Mouse (Mus musculus) MEL (cell line): ENCODE results near the gene Rpl13a. TPM values are rescaled to one million over a fixed set of nuclear protein-coding genes. Genes with fewer than 3 reads are reported as not detected.

Source experiments
- DNase-seq: peaks from one replicate; pipeline ENCODE4 v3.0.0; 2011; ENCODE audit warnings: low read depth, low spot score
- H3K27ac ChIP-seq: 2 replicates; pipeline ENCODE4 v1.5.1; 2012; ENCODE audit warnings: low read depth, mild to moderate bottlenecking, control low read depth, low read length, moderate library complexity; ENCODE audit not compliant: control insufficient read depth
- H3K27me3 ChIP-seq, 2 experiments: fragments of 150-350 bp in 1 of 2; sonication (generic) in 1 of 2; 2 replicates each; pipeline ENCODE4 v1.6.1; 2012; ENCODE audit warnings: low read length in 2 of 2, mild to moderate bottlenecking in 2 of 2, improper control_type of control experiment in 1 of 2, moderate library complexity in 1 of 2; ENCODE audit not compliant: insufficient read depth in 2 of 2, control insufficient read depth in 1 of 2
- H3K36me3 ChIP-seq, 2 experiments: 2 replicates each; pipeline ENCODE4 v1.6.1; 2012 to 2014; ENCODE audit warnings: low read length in 2 of 2, improper control_type of control experiment in 1 of 2, inconsistent platforms in 1 of 2, mild to moderate bottlenecking in 1 of 2; ENCODE audit not compliant: insufficient read depth in 2 of 2, control insufficient read depth in 1 of 2
- H3K4me1 ChIP-seq, 2 experiments: fragments of 150-350 bp in 1 of 2; sonication (generic) in 1 of 2; 2 replicates each; pipeline ENCODE4 v1.6.1; 2012; ENCODE audit warnings: low read length in 2 of 2, improper control_type of control experiment in 1 of 2, mild to moderate bottlenecking in 1 of 2; ENCODE audit not compliant: insufficient read depth in 2 of 2, control insufficient read depth in 1 of 2
- H3K4me3 ChIP-seq, 2 experiments: fragments of 150-350 bp in 1 of 2; sonication (generic) in 1 of 2; 2 replicates each; pipeline ENCODE4 v1.5.1; 2012; ENCODE audit warnings: low read depth in 2 of 2, low read length in 2 of 2, mild to moderate bottlenecking in 2 of 2, moderate library complexity in 2 of 2, control low read depth in 1 of 2, improper control_type of control experiment in 1 of 2; ENCODE audit not compliant: control insufficient read depth in 1 of 2, insufficient read depth in 1 of 2
- H3K79me2 ChIP-seq: 2 replicates; pipeline ENCODE4 v1.6.1; 2012; ENCODE audit warnings: mild to moderate bottlenecking, low read length, moderate library complexity; ENCODE audit not compliant: control insufficient read depth, poor library complexity, insufficient read depth
- H3K9ac ChIP-seq: 2 replicates; pipeline ENCODE4 v1.6.1; 2012; ENCODE audit warnings: low read depth, mild to moderate bottlenecking, control low read depth, low read length, moderate library complexity; ENCODE audit not compliant: control insufficient read depth, poor library complexity, severe bottlenecking
- H3K9me3 ChIP-seq: fragments of 150-350 bp; sonication (generic); replicated peaks from 2 replicates; pipeline ENCODE4 v1.6.1; 2012; ENCODE audit warnings: mild to moderate bottlenecking, low read length, improper control_type of control experiment, moderate library complexity; ENCODE audit not compliant: insufficient read depth
- BHLHE40 ChIP-seq: IDR thresholded peaks from 2 replicates; pipeline ENCODE4 v1.6.1; 2012; ENCODE audit warnings: low read depth, mild to moderate bottlenecking, inconsistent platforms, low read length, improper control_type of control experiment, borderline replicate concordance
- CHD1 ChIP-seq: IDR thresholded peaks from 2 replicates; pipeline ENCODE4 v1.6.1; 2012; ENCODE audit warnings: low read depth, mild to moderate bottlenecking, inconsistent platforms, low read length, improper control_type of control experiment
- CTCF ChIP-seq, 3 experiments: IDR thresholded peaks in 2 of 3; conservative IDR thresholded peaks in 1 of 3; 2 replicates each; pipeline ENCODE4 v1.5.1; 2011 to 2012; ENCODE audit warnings: low read length in 3 of 3, low read depth in 2 of 3, mild to moderate bottlenecking in 2 of 3, improper control_type of control experiment in 1 of 3, inconsistent platforms in 1 of 3, mixed read lengths in 1 of 3, moderate library complexity in 1 of 3; ENCODE audit not compliant: control insufficient read depth in 1 of 3, insufficient read depth in 1 of 3, poor library complexity in 1 of 3, severe bottlenecking in 1 of 3
- E2F4 ChIP-seq: IDR thresholded peaks from 2 replicates; pipeline ENCODE4 v1.6.1; 2011; ENCODE audit warnings: low read depth, low read length, improper control_type of control experiment, borderline replicate concordance
- ETS1 ChIP-seq: IDR thresholded peaks from 2 replicates; pipeline ENCODE4 v1.6.1; 2012; ENCODE audit warnings: low read depth, mild to moderate bottlenecking, inconsistent platforms, low read length, improper control_type of control experiment, moderate library complexity
- GATA1 ChIP-seq: IDR thresholded peaks from 2 replicates; pipeline ENCODE4 v1.6.1; 2011; ENCODE audit warnings: low read depth, low read length, improper control_type of control experiment
- HCFC1 ChIP-seq: IDR thresholded peaks from 2 replicates; pipeline ENCODE4 v1.6.1; 2012; ENCODE audit warnings: low read depth, mild to moderate bottlenecking, inconsistent platforms, low read length, improper control_type of control experiment, moderate library complexity
- MAZ ChIP-seq: IDR thresholded peaks from 2 replicates; pipeline ENCODE4 v1.6.1; 2012; ENCODE audit warnings: low read depth, mild to moderate bottlenecking, inconsistent platforms, low read length, improper control_type of control experiment
- MYB ChIP-seq: IDR thresholded peaks from 2 replicates; pipeline ENCODE4 v1.6.1; 2011; ENCODE audit warnings: mild to moderate bottlenecking, low read depth, low read length, improper control_type of control experiment
- NRF1 ChIP-seq: IDR thresholded peaks from 2 replicates; pipeline ENCODE4 v1.6.1; 2014; ENCODE audit warnings: low read depth, mild to moderate bottlenecking, inconsistent platforms, low read length, improper control_type of control experiment, moderate library complexity; ENCODE audit not compliant: poor library complexity, insufficient read depth, severe bottlenecking
- RAD21 ChIP-seq: IDR thresholded peaks from 2 replicates; pipeline ENCODE4 v1.6.1; 2011; ENCODE audit warnings: mild to moderate bottlenecking, low read depth, low read length, improper control_type of control experiment
- SMC3 ChIP-seq: IDR thresholded peaks from 2 replicates; pipeline ENCODE4 v1.6.1; 2011; ENCODE audit warnings: low read depth, low read length, improper control_type of control experiment
- UBTF ChIP-seq: IDR thresholded peaks from 2 replicates; pipeline ENCODE4 v1.6.1; 2012; ENCODE audit warnings: low read depth, mild to moderate bottlenecking, inconsistent platforms, low read length, improper control_type of control experiment, moderate library complexity, borderline replicate concordance; ENCODE audit not compliant: insufficient read depth
- ZC3H11A ChIP-seq: IDR thresholded peaks from 2 replicates; pipeline ENCODE4 v1.6.1; 2012; ENCODE audit warnings: low read depth, mild to moderate bottlenecking, inconsistent platforms, low read length, improper control_type of control experiment
- ZKSCAN1 ChIP-seq: IDR thresholded peaks from 2 replicates; pipeline ENCODE4 v1.6.1; 2012; ENCODE audit warnings: low read depth, mild to moderate bottlenecking, inconsistent platforms, low read length, improper control_type of control experiment, moderate library complexity
- ZMIZ1 ChIP-seq: IDR thresholded peaks from 2 replicates; pipeline ENCODE4 v1.6.1; 2012; ENCODE audit warnings: low read depth, mild to moderate bottlenecking, inconsistent platforms, low read length, improper control_type of control experiment, moderate library complexity
- polyA plus RNA-seq, 2 experiments: library from polyadenylated mRNA; stranded (reverse) in 1 of 2; unstranded in 1 of 2; fragments of >175 nt in 1 of 2; fragments of >200 nt in 1 of 2; gene quantifications; 2 replicates each; pipeline versions ENCODE4 v1.2.1 to v1.2.4; 2012; ENCODE audit warnings: low replicate concordance in 2 of 2, low read depth in 1 of 2; ENCODE audit not compliant: insufficient read length in 2 of 2, insufficient read depth in 1 of 2, missing spikeins in 1 of 2
- total RNA-seq: library from RNA; depleted of rRNA; stranded (reverse); fragments of 300-350 nt; gene quantifications from 2 replicates; pipeline ENCODE4 v1.2.3, GENCODE M21; 2012

The Rpl13a gene
- total and polyA plus RNA-seq, 3 experiments = 2,091 to 3,727 (median 3,160) TPM

- Histone ChIP-seq H3K9ac (no peak overlapping the region), H3K79me2 (no peaks in the 10 kb centered on the region), H3K4me1 (peaks cover 0 to 3% of the 10 kb centered on the region in 2 experiments; a peak in 3 of 4 replicates), H3K27ac (no peak overlapping the region), H3K36me3 (peaks cover 0 to 9% of the 10 kb centered on the region in 2 experiments; a peak in 1 of 4 replicates), H3K27me3 (no peaks in the 10 kb centered on the region), H3K9me3 (no peaks in the 10 kb centered on the region), H3K4me3 (no peak overlapping the region)
- TF ChIP-seq ZKSCAN1 (no peak), UBTF (no peak), SMC3 (peak; percentile 18; the same call in 1 of the 2 replicates), BHLHE40 (no peak), CHD1 (no peak), CTCF (IDR thresholded peaks at IDR 0.05 in 2 of 3, conservative IDR thresholded peaks at IDR 0.05 in 1 of 3; ENCODE audit: control insufficient read depth in 1 of 3, insufficient read depth in 1 of 3, low read depth in 2 of 3, low read length in 3 of 3, poor library complexity in 1 of 3, severe bottlenecking in 1 of 3) (peak; percentile 57 to 79 (median 70)), ZC3H11A (no peak)
- peak; percentile 36 for DNase-seq
Observed at GRCm38 (mm10) chr7:45086084-45086483, 42.5 kb downstream of the Rpl13a start.

DNA sequence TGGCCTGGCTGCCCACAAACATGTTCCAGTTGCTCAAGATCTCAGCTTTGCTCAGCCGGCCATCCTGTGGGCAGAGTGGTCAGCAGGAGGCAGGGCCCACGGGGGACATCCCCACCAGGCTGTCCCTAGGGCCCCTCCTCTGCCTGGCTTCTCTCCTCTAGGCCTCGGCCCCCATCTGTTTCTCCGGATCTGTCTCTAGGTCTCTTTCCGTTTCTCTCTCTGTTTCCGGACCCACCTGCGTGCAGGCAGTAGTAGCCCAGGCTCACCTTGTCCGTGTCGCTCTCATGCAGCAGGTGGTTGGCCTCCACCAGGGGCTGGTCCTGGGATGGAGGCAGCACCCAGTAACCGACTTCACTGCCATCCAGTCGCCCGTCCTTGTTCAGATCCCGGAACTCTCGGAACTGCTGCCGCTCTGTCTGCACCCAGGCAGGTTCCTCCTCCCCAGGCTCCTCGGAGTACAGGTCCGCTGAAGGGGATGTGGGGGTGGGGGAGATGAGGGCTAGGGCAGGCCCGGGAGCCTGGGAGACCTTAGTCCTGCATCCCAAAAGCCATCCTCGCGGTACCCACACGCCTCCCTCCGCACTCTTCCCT, 45.2 kb downstream of the Rpl13a start:
- H3K4me1 ChIP-seq = peaks cover 0 to 4% of the 10 kb centered on the region in 2 experiments; a peak in 1 of 4 replicates
- no peaks in the 10 kb centered on the region for H3K79me2 ChIP-seq
- H3K4me3 ChIP-seq = no peak overlapping the region
- H3K9ac ChIP-seq = no peak overlapping the region
- no peak overlapping the region for H3K27ac ChIP-seq
- no peaks in the 10 kb centered on the region for H3K9me3 ChIP-seq
- H3K36me3 ChIP-seq = peaks cover 0 to 2% of the 10 kb centered on the region in 2 experiments; a peak in 1 of 4 replicates
- no peak for TF ChIP-seq ZMIZ1
- TF ChIP-seq E2F4 = no peak
- no peak for TF ChIP-seq CTCF (IDR thresholded peaks at IDR 0.05 in 2 of 3, conservative IDR thresholded peaks at IDR 0.05 in 1 of 3; ENCODE audit: control insufficient read depth in 1 of 3, insufficient read depth in 1 of 3, low read depth in 2 of 3, low read length in 3 of 3, poor library complexity in 1 of 3, severe bottlenecking in 1 of 3)
- TF ChIP-seq MAZ = no peak
- TF ChIP-seq ETS1 = no peak
- TF ChIP-seq NRF1 = no peak
- no peak for TF ChIP-seq GATA1
- no peak for TF ChIP-seq HCFC1
- no peak for TF ChIP-seq SMC3
- no peak for TF ChIP-seq RAD21
- no peak for TF ChIP-seq MYB
- no peaks in the 10 kb centered on the region for H3K27me3 ChIP-seq
- DNase-seq = no peak
